Mouse (Mus musculus): ENCODE results near the gene Ifi205. TPM values are rescaled to one million over a fixed set of nuclear protein-coding genes. Genes with fewer than 3 reads are reported as not detected.
"Not testable (repeated sequence)": the region's sequence is repeated elsewhere in the genome, so short reads cannot be mapped to it uniquely, and the experiment has no call there.

Ifi205 gene
- total RNA-seq (2021), result 1 to 10 TPM; 1.3 to 1.7 TPM
- long read RNA-seq, experiment 1, result 0 reads
- long read RNA-seq, experiment 2, result 0 reads

DNA sequence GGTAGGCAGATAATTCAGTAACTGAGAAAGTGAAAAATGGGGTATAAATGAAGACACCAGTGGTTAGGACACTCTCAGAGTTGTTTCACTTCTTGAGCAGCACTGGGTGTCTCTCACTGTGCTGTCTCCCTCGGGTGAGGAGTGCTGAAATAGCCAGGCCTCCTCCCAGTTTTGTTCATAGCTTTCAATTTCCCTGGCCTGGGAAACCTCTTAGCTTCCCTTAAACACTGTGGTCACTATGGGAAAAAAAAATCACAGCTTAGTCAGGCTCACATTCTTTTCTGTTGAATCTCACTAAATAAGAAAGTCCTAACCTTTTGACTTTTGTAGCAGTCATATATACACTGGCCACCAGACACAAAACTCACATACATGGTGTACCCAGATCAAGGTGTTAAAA, at the start of gene Ifi205:
Gene Ifi205 (minus strand): TSS at position 113 of the 400 bp plus-strand sequence.
- DNase-seq (ENCODE audit: low spot score in 2 of 2), result no peak

DNA sequence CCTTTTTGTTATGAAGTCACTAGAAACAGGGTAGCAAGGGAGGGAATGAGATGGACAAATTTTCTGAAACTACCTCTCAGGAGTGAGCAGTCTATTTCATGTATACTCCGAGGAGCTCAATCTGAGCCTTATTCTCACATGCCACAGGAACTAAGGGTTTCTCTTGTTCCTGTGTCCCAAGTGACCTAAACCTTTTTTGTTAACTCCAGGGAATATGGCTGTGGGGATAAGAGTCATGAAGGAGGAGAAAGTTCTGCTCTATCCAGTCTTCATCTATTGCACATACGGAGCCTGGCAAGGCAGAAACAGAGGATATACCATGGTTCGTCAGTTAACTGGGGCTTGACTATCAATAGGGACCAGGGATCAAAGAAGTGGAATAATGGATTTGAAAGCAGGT, 34.7 kb upstream of the Ifi205 start, which contains the start of gene Olfr430:
Gene Olfr430 (plus strand): TSS at position 301 of the 400 bp plus-strand sequence.
- no peak for DNase-seq (ENCODE audit: low spot score in 2 of 2)

GRCm38 (mm10) chr1:174055248-174055647, 23.6 kb upstream of the Ifi205 start:
- DNase-seq (ENCODE audit: low spot score in 2 of 2), result no peak

- no peak for DNase-seq (ENCODE audit: low spot score in 2 of 2)
Observed at GRCm38 (mm10) chr1:174052981-174053380, 21.4 kb upstream of the Ifi205 start.

- no peak for DNase-seq (ENCODE audit: low spot score in 2 of 2)
Observed at GRCm38 (mm10) chr1:174051931-174052536, 20.4 kb upstream of the Ifi205 start.

GRCm38 (mm10) chr1:174051515-174051914, 19.9 kb upstream of the Ifi205 start:
- DNase-seq (ENCODE audit: low spot score in 2 of 2), result no peak

DNA sequence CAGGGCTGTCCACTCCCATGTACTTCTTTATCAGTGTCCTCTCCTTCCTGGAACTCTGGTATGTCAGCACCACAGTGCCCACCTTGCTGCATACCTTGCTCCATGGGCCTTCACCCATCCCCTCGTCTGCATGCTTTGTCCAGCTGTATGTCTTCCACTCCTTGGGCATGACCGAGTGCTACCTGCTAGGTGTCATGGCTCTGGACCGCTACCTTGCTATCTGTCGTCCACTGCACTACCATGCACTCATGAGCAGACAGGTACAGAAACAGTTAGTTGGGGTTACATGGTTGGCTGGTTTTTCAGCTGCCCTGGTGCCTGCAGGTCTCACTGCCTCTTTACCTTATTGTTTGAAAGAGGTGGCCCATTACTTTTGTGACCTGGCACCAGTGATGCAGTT, 18.9 kb upstream of the Ifi205 start:
- no peak for DNase-seq (ENCODE audit: low spot score in 2 of 2)

- not testable (repeated sequence) for DNase-seq (ENCODE audit: low spot score in 2 of 2)
Observed at GRCm38 (mm10) chr1:174049357-174049756, 17.7 kb upstream of the Ifi205 start.

- no peak for DNase-seq (ENCODE audit: low spot score in 2 of 2)
Observed at GRCm38 (mm10) chr1:174048893-174049292, 17.3 kb upstream of the Ifi205 start, which contains the start of gene Olfr432. Olfr432 (plus strand) TSS chr1:174049205.

DNA sequence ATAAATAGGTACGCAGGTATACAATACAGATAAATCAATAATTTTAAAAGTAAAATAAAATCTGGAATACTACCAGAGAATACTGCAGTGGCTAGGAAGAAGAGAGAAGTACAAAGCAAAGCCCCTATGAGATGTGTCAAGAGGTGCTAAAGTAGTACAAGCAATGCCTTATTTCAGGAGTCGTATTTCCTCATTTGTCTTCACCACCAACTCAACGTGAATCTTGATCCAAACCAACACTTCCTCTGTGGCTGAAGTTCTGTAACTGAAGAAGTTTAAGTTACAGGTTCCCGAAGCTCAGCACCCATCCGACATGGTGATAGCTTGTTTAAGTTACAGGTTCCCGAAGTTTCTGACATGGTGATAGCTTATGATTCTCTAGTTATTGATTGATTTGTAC, 16.6 kb upstream of the Ifi205 start:
- DNase-seq (ENCODE audit: low spot score in 2 of 2), result not testable (repeated sequence)

- DNase-seq (ENCODE audit: low spot score in 2 of 2), result no peak
Observed at GRCm38 (mm10) chr1:174044431-174044830, 12.8 kb upstream of the Ifi205 start.

GRCm38 (mm10) chr1:174042091-174042884, 10.7 kb upstream of the Ifi205 start:
- not testable (repeated sequence) for DNase-seq (ENCODE audit: low spot score in 2 of 2)

DNA sequence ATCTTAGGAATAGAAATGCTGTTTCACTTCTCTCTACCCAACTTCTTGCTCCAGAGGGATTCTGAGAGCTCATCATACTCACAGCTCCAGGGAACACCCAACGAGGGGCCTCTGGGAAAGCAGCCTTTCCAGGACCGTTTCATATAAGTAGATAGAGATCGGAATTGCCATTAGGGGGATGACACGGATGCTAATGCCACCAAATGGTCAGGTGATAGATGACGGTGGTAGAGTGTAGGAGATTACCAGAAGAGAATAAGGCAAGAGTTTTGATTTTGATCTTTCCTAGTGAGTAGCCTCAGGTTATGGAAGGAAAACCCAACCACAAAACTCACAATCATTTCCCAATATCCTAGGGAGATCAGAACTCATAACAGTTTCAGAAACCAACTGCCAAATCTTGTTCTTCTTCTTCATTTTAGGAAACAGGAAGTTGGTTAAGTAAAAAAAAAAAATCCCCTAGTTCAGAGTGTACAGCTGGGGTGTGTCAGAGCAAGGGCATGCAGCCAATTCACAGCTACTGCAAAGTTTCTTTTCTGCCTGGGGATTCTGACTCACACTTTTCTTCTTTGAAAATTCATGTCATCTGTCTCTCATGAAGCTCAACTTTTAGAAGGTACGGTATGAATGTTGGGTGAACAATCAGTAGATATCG, 9.0 kb upstream of the Ifi205 start, which contains the start of gene Olfr433:
Gene Olfr433 (plus strand): TSS at position 183 of the 655 bp plus-strand sequence.
- peak in 1 of 2 experiments; percentile 19 for DNase-seq (ENCODE audit: low spot score in 2 of 2)

GRCm38 (mm10) chr1:174038480-174038879, 6.9 kb upstream of the Ifi205 start:
- no peak for DNase-seq (ENCODE audit: low spot score in 2 of 2)

DNA sequence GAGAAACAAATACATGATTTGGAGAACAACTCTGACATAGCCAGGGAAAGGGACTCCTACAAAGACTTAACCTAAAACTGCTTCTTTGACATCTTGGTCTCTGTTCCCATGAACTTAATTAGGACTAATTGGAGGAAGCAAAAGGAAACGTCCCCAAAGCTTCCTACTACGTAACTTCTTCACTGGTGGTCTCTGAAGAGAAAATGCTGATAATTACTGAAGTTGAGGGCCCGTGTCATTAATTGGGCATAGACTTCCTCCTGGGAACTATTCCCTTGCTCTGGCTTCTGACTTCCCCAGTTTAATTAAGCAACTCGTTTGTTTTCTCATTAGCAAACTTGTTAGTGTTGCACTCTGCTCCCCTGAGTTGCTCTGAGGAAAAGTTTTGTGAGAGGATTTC, 4.2 kb upstream of the Ifi205 start:
- no peak for DNase-seq (ENCODE audit: low spot score in 2 of 2)

- DNase-seq (ENCODE audit: low spot score in 2 of 2), result not testable (repeated sequence)
Observed at GRCm38 (mm10) chr1:174007050-174007449, 24.6 kb downstream of the Ifi205 start.

- not testable (repeated sequence) for DNase-seq (ENCODE audit: low spot score in 2 of 2)
Observed at GRCm38 (mm10) chr1:174004352-174005109, 27.1 kb downstream of the Ifi205 start.

DNA sequence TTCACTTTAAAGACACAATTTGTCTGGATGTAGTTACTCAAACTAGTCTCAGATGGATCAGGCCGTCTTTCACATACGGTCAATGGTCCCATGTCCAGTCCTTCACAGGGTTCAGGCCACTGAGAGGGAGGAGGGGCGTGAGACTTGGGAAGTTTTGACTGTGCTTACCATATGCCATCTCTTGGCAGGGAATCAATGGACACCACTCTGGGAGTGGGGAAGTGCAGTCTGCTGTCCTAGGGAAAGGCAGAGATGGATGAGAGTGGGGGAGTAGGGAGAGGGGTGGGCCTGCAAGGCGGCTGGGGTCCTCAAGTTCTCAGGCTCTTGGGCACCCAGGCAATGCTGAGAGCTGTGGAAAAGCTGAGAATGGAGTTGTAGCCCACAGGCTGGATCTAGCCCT, 36.6 kb downstream of the Ifi205 start:
- DNase-seq (ENCODE audit: low spot score in 2 of 2), result no peak

DNA sequence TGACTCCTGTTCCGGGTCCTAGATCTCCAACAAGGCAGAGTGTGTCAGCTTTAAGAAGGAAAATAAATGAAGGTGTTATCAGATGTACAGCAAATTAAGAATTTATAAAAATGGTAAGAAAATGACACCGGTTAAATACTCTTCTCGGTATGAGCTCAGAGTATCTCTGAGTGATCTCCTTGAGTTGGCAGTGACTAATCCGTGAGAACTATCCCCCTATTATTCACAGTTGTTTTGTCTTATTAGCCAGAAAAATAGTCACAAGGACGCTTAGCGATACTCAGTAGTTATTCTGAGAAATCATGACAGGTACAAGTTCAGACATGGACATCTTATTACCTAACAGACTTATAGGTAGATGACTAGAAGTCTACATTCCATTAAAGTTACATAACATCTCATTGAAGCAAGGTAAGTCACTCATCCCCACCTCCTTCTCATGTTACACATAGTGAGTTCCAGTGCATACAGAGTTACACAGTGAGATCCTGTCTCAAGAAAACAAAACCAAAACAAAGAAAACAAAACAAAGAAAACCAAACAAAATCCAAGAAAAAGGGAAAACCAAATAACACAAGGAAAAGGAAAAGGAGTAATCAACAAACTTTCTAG, 48.8 kb downstream of the Ifi205 start, which contains the start of gene Ifi202b:
Gene Ifi202b (minus strand): TSS at position 51 of the 612 bp plus-strand sequence.
- DNase-seq (ENCODE audit: low spot score in 2 of 2), result not testable (repeated sequence)

DNA sequence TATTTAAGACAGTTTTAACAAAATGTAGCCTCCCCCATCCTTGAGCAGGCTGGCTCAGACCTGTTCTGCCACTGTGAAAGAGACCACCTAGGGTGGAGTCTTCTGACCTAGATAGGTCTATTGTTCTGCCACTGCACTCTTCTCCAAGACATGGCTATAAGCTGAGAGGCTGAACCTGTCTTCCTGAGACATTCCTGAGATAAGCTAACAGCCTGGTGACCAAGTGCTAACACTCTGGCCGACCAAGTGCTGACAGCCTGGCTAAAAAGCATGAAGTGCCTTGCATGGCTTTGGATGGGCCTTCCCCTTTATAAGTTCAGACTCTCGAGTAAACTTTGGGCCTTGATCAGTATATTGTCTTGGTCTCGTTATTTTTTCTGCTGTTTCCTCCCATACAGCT, 50.6 kb downstream of the Ifi205 start:
- DNase-seq (ENCODE audit: low spot score in 2 of 2), result not testable (repeated sequence)

Data from gastrocnemius, postnatal 4 days (tissue).